Mouse (Mus musculus) liver, embryonic 12.5 days (tissue): ENCODE results near the gene Grm4. TPM values are rescaled to one million over a fixed set of nuclear protein-coding genes. Genes with fewer than 3 reads are reported as not detected.

Experiments used
- ATAC-seq: fragments of 200-750 bp; cut with Nextera tagmentation; 2 replicates; pipeline ENCODE4 v1.8.0; 2017; ENCODE audit warnings: moderate number of reproducible peaks, mild to moderate bottlenecking, moderate library complexity
- H3K27ac ChIP-seq: fragments of 300-500 bp; sonication (generic); 2 replicates; pipeline ENCODE4 v1.5.1; 2016; ENCODE audit warnings: mild to moderate bottlenecking
- H3K27me3 ChIP-seq: fragments of 300-500 bp; sonication (generic); replicated peaks from 2 replicates; pipeline ENCODE4 v1.6.1; 2016; ENCODE audit warnings: mild to moderate bottlenecking, moderate library complexity
- H3K36me3 ChIP-seq: fragments of 300-500 bp; sonication (generic); 2 replicates; pipeline ENCODE4 v1.6.1; 2016; ENCODE audit warnings: mild to moderate bottlenecking, moderate library complexity
- H3K4me1 ChIP-seq: fragments of 300-500 bp; sonication (generic); 2 replicates; pipeline ENCODE4 v1.6.1; 2016
- H3K4me2 ChIP-seq: fragments of 300-500 bp; sonication (generic); 2 replicates; pipeline ENCODE4 v1.6.1; 2016; ENCODE audit warnings: mild to moderate bottlenecking, moderate library complexity
- H3K4me3 ChIP-seq: fragments of 300-500 bp; sonication (generic); 2 replicates; pipeline ENCODE4 v1.5.1; 2016; ENCODE audit warnings: mild to moderate bottlenecking, moderate library complexity
- H3K9ac ChIP-seq: fragments of 300-500 bp; sonication (generic); 2 replicates; pipeline ENCODE4 v1.6.1; 2016; ENCODE audit warnings: mild to moderate bottlenecking, moderate library complexity
- H3K9me3 ChIP-seq: fragments of 300-500 bp; sonication (generic); replicated peaks from 2 replicates; pipeline ENCODE4 v1.6.1; 2016; ENCODE audit warnings: mild to moderate bottlenecking, moderate library complexity
- WGBS: fragments of 180-500 bp; shearing (Covaris S2); methylation state at CpG from one replicate; pipeline ENCODE4 v1.1.7; 2016; ENCODE audit not compliant: insufficient replicate concordance; 5-methylcytosine and 5-hydroxymethylcytosine counted together
- polyA plus RNA-seq: library from polyadenylated mRNA; unstranded; fragments of >200 nt; fragmentation: Nextera tagmentation; extraction: Ambion mirVana; gene quantifications from 2 replicates; pipeline ENCODE4 v1.2.1, GENCODE M21; 2016

Grm4 gene
- polyA plus RNA-seq, 1 experiment from 2014 or later, result 0.05 TPM

- no peak overlapping the region for H3K4me3 ChIP-seq
- no peaks in the 10 kb centered on the region for H3K9me3 ChIP-seq
- H3K27me3 ChIP-seq, result peaks cover 69% of the 10 kb centered on the region
- no peak overlapping the region for H3K9ac ChIP-seq
- H3K4me2 ChIP-seq, result no peak overlapping the region
- WGBS, result 31% methylated on average over 4 of the region's 4 CpGs
- peaks cover 10% of the 10 kb centered on the region; the same call in 1 of the 2 replicates for H3K4me1 ChIP-seq
- no peaks in the 10 kb centered on the region for H3K36me3 ChIP-seq
- no peak for ATAC-seq
- H3K27ac ChIP-seq, result no peak overlapping the region
Observed at GRCm38 (mm10) chr17:27500811-27501210, 20.4 kb downstream of the Grm4 start.

GRCm38 (mm10) chr17:27499080-27499479, 22.1 kb downstream of the Grm4 start:
- ATAC-seq, result no peak
- no peak overlapping the region for H3K4me3 ChIP-seq

GRCm38 (mm10) chr17:27497798-27498197, 23.4 kb downstream of the Grm4 start:
- Histone ChIP-seq H3K4me1 (peaks cover 10% of the 10 kb centered on the region; the same call in 1 of the 2 replicates), H3K27me3 (peaks cover 45% of the 10 kb centered on the region), H3K9ac (no peak overlapping the region), H3K4me3 (no peak overlapping the region), H3K9me3 (no peaks in the 10 kb centered on the region), H3K36me3 (no peaks in the 10 kb centered on the region), H3K27ac (no peak overlapping the region), H3K4me2 (no peak overlapping the region)
- no peak for ATAC-seq
- 35% methylated on average over 5 of the region's 5 CpGs for WGBS

More at GRCm38 (mm10) chr17:27499080-27499479, 22.1 kb downstream of the Grm4 start:
- Histone ChIP-seq H3K9me3 (no peaks in the 10 kb centered on the region), H3K9ac (no peak overlapping the region), H3K27me3 (peaks cover 58% of the 10 kb centered on the region), H3K36me3 (no peaks in the 10 kb centered on the region), H3K27ac (no peak overlapping the region), H3K4me2 (no peak overlapping the region), H3K4me1 (peaks cover 10% of the 10 kb centered on the region; the same call in 1 of the 2 replicates)
- 58% methylated on average over 13 of the region's 13 CpGs for WGBS

DNA sequence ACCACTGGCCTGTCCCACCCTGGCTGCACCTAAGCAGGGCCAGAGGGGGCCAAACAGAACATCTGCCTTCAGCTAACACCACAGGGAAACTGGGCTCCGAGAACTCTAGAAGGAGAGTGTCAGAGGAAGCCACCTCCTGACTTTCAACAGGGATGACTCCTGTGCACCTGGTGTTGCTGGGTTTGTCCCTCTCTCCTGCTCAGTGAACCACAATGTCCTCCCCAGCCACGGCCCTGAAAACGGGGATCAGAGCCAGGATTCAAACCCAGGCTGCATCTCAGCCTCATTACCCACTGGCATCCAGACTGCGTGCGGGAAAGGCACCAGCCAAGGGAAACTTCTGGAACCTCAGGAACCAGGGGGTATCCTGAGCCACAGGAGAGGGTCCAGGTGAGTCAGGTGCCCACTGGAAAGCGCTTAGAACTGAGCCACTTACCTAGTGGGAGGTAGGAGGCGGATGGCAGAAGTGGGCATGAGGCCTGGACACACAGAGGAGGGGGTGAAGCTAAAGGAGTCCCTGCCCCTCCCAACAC, 26.1 kb downstream of the Grm4 start:
- no peak overlapping the region for H3K4me3 ChIP-seq
- peaks cover 20% of the 10 kb centered on the region; the same call in 1 of the 2 replicates for H3K27me3 ChIP-seq
- no peaks in the 10 kb centered on the region for H3K9me3 ChIP-seq
- no peak overlapping the region for H3K9ac ChIP-seq
- 70% methylated on average over 7 of the region's 7 CpGs for WGBS
- no peak overlapping the region for H3K4me2 ChIP-seq
- no peaks in the 10 kb centered on the region for H3K4me1 ChIP-seq
- no peak for ATAC-seq
- no peak overlapping the region for H3K27ac ChIP-seq
- H3K36me3 ChIP-seq, result no peaks in the 10 kb centered on the region

GRCm38 (mm10) chr17:27493969-27494368, 27.2 kb downstream of the Grm4 start:
- 46% methylated on average over 8 of the region's 8 CpGs for WGBS

GRCm38 (mm10) chr17:27493389-27493788, 27.8 kb downstream of the Grm4 start:
- Histone ChIP-seq H3K36me3 (no peaks in the 10 kb centered on the region), H3K9ac (no peak overlapping the region), H3K27me3 (peaks cover 7% of the 10 kb centered on the region; the same call in 1 of the 2 replicates), H3K4me2 (no peak overlapping the region), H3K9me3 (no peaks in the 10 kb centered on the region), H3K4me1 (no peaks in the 10 kb centered on the region), H3K4me3 (no peak overlapping the region), H3K27ac (no peak overlapping the region)
- WGBS, result 52% methylated on average over 4 of the region's 4 CpGs
- ATAC-seq, result no peak

More at GRCm38 (mm10) chr17:27493969-27494368, 27.2 kb downstream of the Grm4 start:
- no peak overlapping the region for H3K4me3 ChIP-seq
- H3K9ac ChIP-seq, result no peak overlapping the region
- H3K4me2 ChIP-seq, result no peak overlapping the region
- H3K9me3 ChIP-seq, result no peaks in the 10 kb centered on the region
- H3K4me1 ChIP-seq, result no peaks in the 10 kb centered on the region
- ATAC-seq, result no peak
- H3K27me3 ChIP-seq, result peaks cover 10% of the 10 kb centered on the region; the same call in 1 of the 2 replicates
- no peaks in the 10 kb centered on the region for H3K36me3 ChIP-seq
- no peak overlapping the region for H3K27ac ChIP-seq

DNA sequence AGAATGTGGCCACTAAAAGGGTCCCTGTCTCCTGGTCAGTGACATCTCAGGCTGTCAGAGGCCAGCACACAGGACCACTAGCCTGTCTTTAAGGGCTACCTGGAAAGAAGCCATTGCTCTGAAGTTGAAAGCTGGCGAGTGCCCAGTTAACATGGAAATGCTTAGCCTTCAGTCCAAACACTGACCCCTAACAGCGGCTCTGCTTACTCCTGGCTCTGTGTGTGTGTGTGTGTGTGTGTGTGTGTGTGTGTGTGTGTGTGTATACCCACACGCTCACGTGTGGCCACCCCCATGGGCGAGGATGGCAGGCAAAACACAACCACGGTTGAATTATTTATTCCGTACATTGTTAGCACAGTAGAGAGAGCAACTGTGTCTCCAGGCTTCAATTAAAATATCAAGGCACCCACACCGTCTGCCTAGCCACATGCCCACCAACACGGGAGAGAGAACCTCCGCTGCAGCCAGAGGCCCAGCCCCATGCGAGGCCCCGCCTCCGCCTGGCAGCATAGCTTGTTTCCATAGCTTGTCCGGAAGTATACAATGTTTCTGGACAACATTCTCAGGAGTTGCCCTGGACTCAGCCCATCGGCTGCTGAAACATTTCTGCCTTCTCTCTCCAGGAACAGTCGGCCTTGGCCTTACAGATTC, 32.9 kb downstream of the Grm4 start:
- ATAC-seq, result no peak
- 72% methylated on average over 16 of the region's 16 CpGs for WGBS
- no peaks in the 10 kb centered on the region for H3K36me3 ChIP-seq
- no peaks in the 10 kb centered on the region for H3K9me3 ChIP-seq
- H3K4me1 ChIP-seq, result no peaks in the 10 kb centered on the region
- no peak overlapping the region for H3K4me2 ChIP-seq
- no peak overlapping the region for H3K9ac ChIP-seq
- H3K27ac ChIP-seq, result no peak overlapping the region
- H3K27me3 ChIP-seq, result peaks cover 26% of the 10 kb centered on the region; the same call in 1 of the 2 replicates
- H3K4me3 ChIP-seq, result no peak overlapping the region

- Histone ChIP-seq H3K4me2 (no peak overlapping the region), H3K9ac (no peak overlapping the region), H3K4me1 (peaks cover under 1% of the 10 kb centered on the region; the same call in 1 of the 2 replicates), H3K27ac (no peak overlapping the region), H3K27me3 (peaks cover 28% of the 10 kb centered on the region; the same call in 1 of the 2 replicates), H3K36me3 (no peaks in the 10 kb centered on the region), H3K4me3 (no peak overlapping the region), H3K9me3 (no peaks in the 10 kb centered on the region)
- ATAC-seq, result no peak
- 34% methylated on average over 8 of the region's 8 CpGs for WGBS
Observed at GRCm38 (mm10) chr17:27485940-27486339, 35.3 kb downstream of the Grm4 start.

DNA sequence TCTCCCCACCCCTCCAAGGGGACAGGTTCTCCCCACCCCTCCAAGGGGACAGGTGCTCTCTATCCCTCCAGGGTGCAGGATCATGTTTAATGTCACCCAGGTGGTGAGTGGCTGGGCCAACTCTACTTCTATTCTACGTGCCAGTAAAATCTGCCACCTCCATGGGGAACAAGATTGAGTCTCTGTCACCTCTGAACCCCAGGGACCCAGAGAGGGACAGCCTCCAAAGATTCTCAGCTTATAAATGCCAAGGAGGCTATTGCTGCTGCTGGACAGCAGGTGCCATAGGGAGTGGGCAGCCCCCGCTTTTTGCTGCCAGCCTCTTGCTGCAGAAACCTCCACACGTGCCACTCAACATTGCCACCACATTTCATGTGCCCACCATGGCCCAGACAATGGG, 37.6 kb downstream of the Grm4 start:
- peaks cover 35% of the 10 kb centered on the region; the same call in 1 of the 2 replicates for H3K27me3 ChIP-seq

GRCm38 (mm10) chr17:27480143-27481103, 40.8 kb downstream of the Grm4 start:
- Histone ChIP-seq H3K4me2 (peak overlapping the region; percentile 45), H3K27me3 (peaks cover 21% of the 10 kb centered on the region; the same call in 1 of the 2 replicates), H3K9ac (no peak overlapping the region), H3K4me1 (peaks cover 12% of the 10 kb centered on the region; the same call in 1 of the 2 replicates), H3K27ac (no peak overlapping the region), H3K4me3 (no peak overlapping the region; the same call in 1 of the 2 replicates), H3K9me3 (no peaks in the 10 kb centered on the region), H3K36me3 (no peaks in the 10 kb centered on the region)
- no peak for ATAC-seq
- WGBS, result 26% methylated on average over 29 of the region's 29 CpGs

More for the DNA sequence above, 37.6 kb downstream of the Grm4 start:
- H3K9ac ChIP-seq, result no peak overlapping the region
- no peak for ATAC-seq
- no peak overlapping the region for H3K4me3 ChIP-seq
- no peak overlapping the region for H3K4me2 ChIP-seq
- H3K27ac ChIP-seq, result no peak overlapping the region
- no peaks in the 10 kb centered on the region for H3K36me3 ChIP-seq
- H3K4me1 ChIP-seq, result peaks cover 12% of the 10 kb centered on the region; the same call in 1 of the 2 replicates
- 61% methylated on average over 3 of the region's 3 CpGs for WGBS
- H3K9me3 ChIP-seq, result no peaks in the 10 kb centered on the region

DNA sequence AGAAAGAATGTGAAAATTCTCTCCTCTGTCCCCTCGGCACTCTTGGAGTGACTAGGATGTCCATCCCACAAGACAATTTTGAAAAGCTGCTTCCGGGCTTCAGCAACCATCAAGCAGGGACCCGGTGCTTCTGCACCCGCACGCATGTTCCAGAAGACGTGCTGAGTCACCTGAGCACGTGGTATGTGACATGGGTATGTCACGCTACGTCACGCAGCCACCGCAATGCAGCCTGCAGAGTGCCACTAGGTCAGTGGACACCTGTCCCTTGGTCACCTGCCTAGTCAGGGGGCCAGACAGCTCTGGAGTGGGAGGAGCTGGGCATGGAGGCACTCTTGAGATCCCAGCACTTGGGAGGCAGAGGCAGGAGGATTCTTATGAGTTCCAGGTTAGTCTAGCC, 45.6 kb downstream of the Grm4 start:
- Histone ChIP-seq H3K9me3 (no peaks in the 10 kb centered on the region), H3K27ac (no peak overlapping the region), H3K9ac (no peak overlapping the region), H3K27me3 (peaks cover 7% of the 10 kb centered on the region; the same call in 1 of the 2 replicates), H3K4me3 (no peak overlapping the region), H3K4me1 (peaks cover 9% of the 10 kb centered on the region; the same call in 1 of the 2 replicates), H3K36me3 (no peaks in the 10 kb centered on the region), H3K4me2 (no peak overlapping the region)
- ATAC-seq, result no peak
- WGBS, result 84% methylated on average over 11 of the region's 11 CpGs
